Mouse (Mus musculus): ENCODE measurements around the gene Scrn1. TPM values are rescaled to one million over a fixed set of nuclear protein-coding genes. Genes with fewer than 3 reads are reported as not detected.

The Scrn1 gene
- total and polyA plus RNA-seq, 2 experiments from 2014 or later = 113 to 127 TPM

DNA sequence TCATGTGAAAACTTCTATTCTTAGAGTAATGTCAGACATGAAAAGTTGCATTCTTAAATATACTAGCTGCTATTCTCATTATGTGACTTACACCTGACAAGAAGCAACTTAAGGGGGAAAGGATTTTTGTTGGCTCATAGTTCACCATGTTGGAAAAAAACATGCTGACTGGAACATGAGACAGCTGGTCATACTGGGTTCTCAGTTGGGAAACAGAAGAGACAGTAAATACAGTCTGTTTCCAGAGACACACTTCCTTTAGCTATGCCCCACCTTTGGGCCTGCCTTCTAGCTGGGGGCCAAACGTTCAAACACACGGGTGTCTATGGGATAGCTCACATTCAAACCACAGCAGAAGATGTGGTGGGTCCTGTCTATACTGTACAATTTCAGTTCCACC, 12.7 kb downstream of the Scrn1 start:
- no peak overlapping the region for H3K9ac ChIP-seq (replicated peaks; ENCODE audit: low read length, poor library complexity, severe bottlenecking)
- no peak overlapping the region for H3K4me2 ChIP-seq (ENCODE audit: low read depth, low read length, poor library complexity, severe bottlenecking)
- no peaks in the 10 kb centered on the region for H3K27me3 ChIP-seq (ENCODE audit: insufficient read depth, low read length)
- H3K4me1 ChIP-seq (ENCODE audit: insufficient read depth, low read length) = peaks cover 19% of the 10 kb centered on the region
- no peaks in the 10 kb centered on the region for H3K36me3 ChIP-seq (ENCODE audit: insufficient read depth, low read length)
- no peak overlapping the region for H3K4me3 ChIP-seq (ENCODE audit: low read depth, low read length)
- 53% methylated on average over 2 of the region's 2 CpGs for WGBS
- no peaks in the 10 kb centered on the region for H3K9me3 ChIP-seq (ENCODE audit: low read length)
- TF ChIP-seq CTCF (IDR thresholded peaks at IDR 0.05) = no peak
- ATAC-seq (ENCODE audit: low FRiP score) (no peak), DNase-seq (ENCODE audit: low spot score) (no peak)
- no peak overlapping the region for H3K27ac ChIP-seq (ENCODE audit: low read depth, low read length)

DNA sequence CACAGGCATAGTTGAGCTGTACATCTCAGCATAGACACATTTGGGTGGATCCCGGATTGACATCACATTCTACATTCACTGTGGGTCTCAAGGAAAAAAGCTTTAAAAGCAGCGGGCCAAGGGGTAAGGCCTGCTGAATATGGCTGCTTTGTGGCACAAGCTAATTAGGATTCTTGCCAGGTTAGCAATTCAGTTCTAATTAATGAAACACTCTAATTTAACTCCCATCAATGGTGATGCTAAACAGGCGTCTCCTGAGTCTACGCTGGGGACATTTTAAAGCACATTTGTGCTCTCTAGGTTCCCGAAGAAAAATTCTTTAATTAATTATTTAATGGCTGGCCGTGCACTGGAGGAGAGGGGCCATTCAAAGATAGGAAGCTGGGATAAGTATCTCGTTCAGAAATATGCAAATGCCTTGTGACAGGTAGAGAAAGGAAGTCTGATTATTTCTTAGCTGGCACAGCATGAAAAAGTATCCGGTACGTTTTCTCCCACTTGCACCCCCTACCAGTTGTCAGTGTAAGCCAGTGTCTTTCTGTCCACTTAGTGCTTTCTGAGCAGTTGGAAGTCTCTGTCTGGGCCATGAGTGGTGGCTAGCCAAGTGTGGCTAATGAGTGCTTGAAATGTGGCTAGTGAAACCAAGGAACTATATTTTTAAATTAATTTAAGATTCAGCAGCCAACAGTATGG, 13.4 kb downstream of the Scrn1 start:
- 17% methylated on average over 9 of the region's 9 CpGs for WGBS
- 0 out of 2 replicates have a peak, but pooled peaks have one; percentile 31 for ATAC-seq (ENCODE audit: low FRiP score)
- Histone ChIP-seq H3K4me1 (ENCODE audit: insufficient read depth, low read length) (peaks cover 19% of the 10 kb centered on the region), H3K27me3 (ENCODE audit: insufficient read depth, low read length) (no peaks in the 10 kb centered on the region), H3K4me2 (ENCODE audit: low read depth, low read length, poor library complexity, severe bottlenecking) (no peak overlapping the region), H3K9ac (replicated peaks; ENCODE audit: low read length, poor library complexity, severe bottlenecking) (no peak overlapping the region), H3K4me3 (ENCODE audit: low read depth, low read length) (no peak overlapping the region), H3K27ac (ENCODE audit: low read depth, low read length) (no peak overlapping the region), H3K36me3 (ENCODE audit: insufficient read depth, low read length) (no peaks in the 10 kb centered on the region), H3K9me3 (ENCODE audit: low read length) (no peaks in the 10 kb centered on the region)
- 0 out of 2 replicates have a peak, but pooled peaks have one; percentile 13 for TF ChIP-seq CTCF (IDR thresholded peaks at IDR 0.05)
- DNase-seq (ENCODE audit: low spot score) = peak; percentile 73

DNA sequence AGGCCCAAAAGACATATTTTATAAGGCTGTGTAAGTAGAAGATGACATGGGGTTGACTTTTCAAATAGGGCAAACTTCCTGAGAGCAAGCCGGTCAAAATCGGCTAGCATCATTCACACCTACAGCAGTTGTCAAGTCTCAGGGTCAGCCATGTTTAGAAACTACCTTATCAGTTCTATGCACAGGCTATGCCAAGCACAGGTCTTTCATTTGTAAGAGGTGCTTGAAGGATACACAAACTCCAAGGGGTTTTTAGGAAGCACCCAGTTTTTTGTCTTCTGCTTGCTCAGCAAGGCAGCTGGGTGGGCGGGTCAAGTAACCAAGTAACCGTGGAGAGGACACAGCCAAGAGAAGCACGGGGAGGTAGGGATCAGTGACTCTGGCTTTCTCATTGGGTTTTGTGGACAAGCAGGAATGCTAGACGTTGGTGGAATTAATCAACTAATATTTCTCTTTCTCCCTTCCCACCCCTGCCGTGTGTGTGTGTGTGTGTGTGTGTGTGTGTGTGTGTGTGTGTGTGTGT, 15.4 kb downstream of the Scrn1 start:
- Histone ChIP-seq H3K4me3 (ENCODE audit: low read depth, low read length) (no peak overlapping the region), H3K27ac (ENCODE audit: low read depth, low read length) (no peak overlapping the region), H3K9ac (replicated peaks; ENCODE audit: low read length, poor library complexity, severe bottlenecking) (no peak overlapping the region), H3K4me1 (ENCODE audit: insufficient read depth, low read length) (peaks cover 19% of the 10 kb centered on the region), H3K36me3 (ENCODE audit: insufficient read depth, low read length) (no peaks in the 10 kb centered on the region; the same call in 1 of the 2 replicates), H3K9me3 (ENCODE audit: low read length) (no peaks in the 10 kb centered on the region), H3K4me2 (ENCODE audit: low read depth, low read length, poor library complexity, severe bottlenecking) (no peak overlapping the region), H3K27me3 (ENCODE audit: insufficient read depth, low read length) (no peaks in the 10 kb centered on the region)
- WGBS = 62% methylated on average over 7 of the region's 7 CpGs
- ATAC-seq (ENCODE audit: low FRiP score) = no peak
- no peak for DNase-seq (ENCODE audit: low spot score)
- no peak for TF ChIP-seq CTCF (IDR thresholded peaks at IDR 0.05)

DNA sequence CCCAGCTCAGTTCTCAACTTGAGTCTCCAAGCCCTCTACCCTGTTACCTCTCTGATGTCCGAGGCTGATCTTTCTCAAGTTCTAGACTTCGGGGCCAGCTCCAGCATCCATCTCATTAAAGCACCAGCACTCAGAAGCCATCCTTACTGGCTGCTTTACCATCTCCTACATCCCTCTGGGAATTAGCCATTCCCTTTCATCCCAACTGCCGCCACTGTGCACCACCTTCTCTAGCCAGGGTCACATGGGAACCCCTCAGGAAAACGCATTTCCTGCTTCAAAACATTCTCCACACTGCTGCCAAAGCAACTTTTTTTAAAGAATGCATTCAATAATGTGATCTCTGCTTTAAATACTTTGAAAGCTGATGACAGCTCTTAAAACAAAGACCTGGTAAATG, 17.0 kb downstream of the Scrn1 start:
- no peak for DNase-seq (ENCODE audit: low spot score)
- ATAC-seq (ENCODE audit: low FRiP score) = no peak
- Histone ChIP-seq H3K4me1 (ENCODE audit: insufficient read depth, low read length) (peaks cover 15% of the 10 kb centered on the region), H3K27ac (ENCODE audit: low read depth, low read length) (no peak overlapping the region), H3K9ac (replicated peaks; ENCODE audit: low read length, poor library complexity, severe bottlenecking) (no peak overlapping the region), H3K27me3 (ENCODE audit: insufficient read depth, low read length) (no peaks in the 10 kb centered on the region), H3K36me3 (ENCODE audit: insufficient read depth, low read length) (peaks cover 7% of the 10 kb centered on the region; the same call in 1 of the 2 replicates), H3K9me3 (ENCODE audit: low read length) (no peaks in the 10 kb centered on the region), H3K4me2 (ENCODE audit: low read depth, low read length, poor library complexity, severe bottlenecking) (no peak overlapping the region), H3K4me3 (ENCODE audit: low read depth, low read length) (no peak overlapping the region)
- WGBS = 63% methylated on average over 4 of the region's 4 CpGs
- no peak for TF ChIP-seq CTCF (IDR thresholded peaks at IDR 0.05)

DNA sequence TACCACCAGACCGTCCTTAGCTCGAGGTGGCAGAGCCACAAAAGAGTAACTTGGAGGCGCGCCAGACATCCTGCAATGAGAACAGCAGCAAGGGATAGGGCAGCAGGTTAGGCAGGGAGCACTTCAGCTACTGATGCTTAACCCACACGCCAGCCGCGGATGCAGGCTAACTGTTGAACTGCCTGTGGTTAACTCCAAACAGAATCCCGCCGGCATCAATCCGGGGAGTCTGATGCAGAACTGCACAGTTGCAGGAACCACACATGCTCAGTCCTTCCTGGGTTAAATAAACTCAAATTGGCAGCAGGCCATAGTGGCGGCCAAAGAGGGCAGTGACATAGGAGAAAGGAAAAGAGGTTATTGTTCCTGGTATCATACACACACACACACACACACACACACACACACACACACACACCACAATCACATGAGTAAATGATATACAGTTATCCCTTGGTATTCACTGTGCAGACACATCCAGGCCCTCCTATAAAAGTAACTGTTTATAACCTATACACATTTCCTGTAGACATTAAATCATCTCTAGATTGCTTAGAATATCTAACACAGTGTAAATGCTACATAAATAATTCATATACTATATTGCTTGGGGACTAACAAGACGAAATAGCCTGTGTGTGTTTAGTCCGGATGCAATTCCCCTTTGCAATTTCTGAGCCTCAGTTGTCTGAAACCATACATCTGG, 17.8 kb downstream of the Scrn1 start:
- 56% methylated on average over 13 of the region's 13 CpGs for WGBS
- Histone ChIP-seq H3K36me3 (ENCODE audit: insufficient read depth, low read length) (peaks cover 12% of the 10 kb centered on the region; the same call in 1 of the 2 replicates), H3K27ac (ENCODE audit: low read depth, low read length) (no peak overlapping the region), H3K27me3 (ENCODE audit: insufficient read depth, low read length) (no peaks in the 10 kb centered on the region), H3K4me1 (ENCODE audit: insufficient read depth, low read length) (peaks cover 6% of the 10 kb centered on the region; the same call in 1 of the 2 replicates), H3K9ac (replicated peaks; ENCODE audit: low read length, poor library complexity, severe bottlenecking) (no peak overlapping the region), H3K4me3 (ENCODE audit: low read depth, low read length) (no peak overlapping the region), H3K4me2 (ENCODE audit: low read depth, low read length, poor library complexity, severe bottlenecking) (no peak overlapping the region), H3K9me3 (ENCODE audit: low read length) (no peaks in the 10 kb centered on the region)
- no peak for DNase-seq (ENCODE audit: low spot score)
- ATAC-seq (ENCODE audit: low FRiP score) = no peak
- TF ChIP-seq CTCF (IDR thresholded peaks at IDR 0.05) = no peak

DNA sequence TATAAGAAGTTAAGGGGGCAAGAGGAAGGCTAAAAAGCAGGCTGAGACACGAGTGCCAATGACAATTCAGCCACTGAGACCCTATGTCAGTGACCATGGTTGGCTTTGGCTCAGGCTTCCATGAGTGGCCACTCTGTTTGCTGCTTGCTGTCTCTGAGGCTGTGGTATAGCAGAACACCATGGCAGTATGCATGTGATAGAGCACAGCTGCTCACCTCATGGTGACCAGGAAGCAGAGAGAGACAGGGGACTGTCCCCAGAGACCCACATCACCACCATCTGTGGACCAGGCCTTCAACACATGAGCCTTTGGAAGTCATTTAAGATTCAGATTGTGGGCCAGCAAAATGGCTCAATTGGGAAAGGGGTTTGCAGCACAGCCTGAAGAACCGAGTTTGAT, 22.6 kb downstream of the Scrn1 start:
- no peaks in the 10 kb centered on the region for H3K27me3 ChIP-seq (ENCODE audit: insufficient read depth, low read length)
- no peak for TF ChIP-seq CTCF (IDR thresholded peaks at IDR 0.05)
- DNase-seq (ENCODE audit: low spot score) (no peak), ATAC-seq (ENCODE audit: low FRiP score) (no peak)
- no peaks in the 10 kb centered on the region for H3K9me3 ChIP-seq (ENCODE audit: low read length)
- H3K4me3 ChIP-seq (ENCODE audit: low read depth, low read length) = no peak overlapping the region
- H3K9ac ChIP-seq (replicated peaks; ENCODE audit: low read length, poor library complexity, severe bottlenecking) = no peak overlapping the region
- WGBS = 82% methylated on average over 2 of the region's 2 CpGs
- no peak overlapping the region for H3K4me2 ChIP-seq (ENCODE audit: low read depth, low read length, poor library complexity, severe bottlenecking)
- no peak overlapping the region for H3K27ac ChIP-seq (ENCODE audit: low read depth, low read length)
- peaks cover 15% of the 10 kb centered on the region; the same call in 1 of the 2 replicates for H3K36me3 ChIP-seq (ENCODE audit: insufficient read depth, low read length)
- H3K4me1 ChIP-seq (ENCODE audit: insufficient read depth, low read length) = peaks cover 6% of the 10 kb centered on the region; the same call in 1 of the 2 replicates
